Mouse (Mus musculus): Measurements from ENCODE around the gene Blnk. TPM values are rescaled to one million over a fixed set of nuclear protein-coding genes. Genes with fewer than 3 reads are reported as not detected.

Blnk gene
- polyA plus RNA-seq, 1 experiment from 2014 or later: 0.36 TPM

GRCm38 (mm10) chr19:40881700-40882099 is 112.6 kb downstream of the Blnk start:
- ATAC-seq (ENCODE audit: extremely low read depth, insufficient number of reproducible peaks, low FRiP score, low TSS enrichment): no peak

More at GRCm38 (mm10) chr19:40881700-40882099, 112.6 kb downstream of the Blnk start:
- Histone ChIP-seq H3K9ac (no peak overlapping the region), H3K4me2 (no peak overlapping the region), H3K4me3 (no peak overlapping the region), H3K27me3 (replicated peaks) (peaks cover 93% of the 10 kb centered on the region), H3K9me3 (no peaks in the 10 kb centered on the region), H3K27ac (replicated peaks) (no peak overlapping the region), H3K4me1 (no peaks in the 10 kb centered on the region), H3K36me3 (no peaks in the 10 kb centered on the region)
- WGBS: 84% methylated on average over 4 of the region's 4 CpGs

Small RNAs within 50 kb of the gene (microRNA-seq; reads per million reads assigned to microRNA genes)
- not detected for gene Mir8092

Other genes starting within 250 kb of the Blnk start
- gene Cc2d2b, start 245.8 kb downstream of the Blnk start, polyA plus RNA-seq (2015; fragmentation: Nextera tagmentation; extraction: Ambion mirVana): 0.05 TPM in 1 of 2 replicates, not detected in the other
- gene Ccnj, start 163.3 kb downstream of the Blnk start, polyA plus RNA-seq (2015; fragmentation: Nextera tagmentation; extraction: Ambion mirVana): 7.9 and 10.0 TPM in 2 replicates
- 6.1 and 6.3 TPM in 2 replicates for gene Zfp518a, start 99.8 kb downstream of the Blnk start, polyA plus RNA-seq (2015; fragmentation: Nextera tagmentation; extraction: Ambion mirVana)
- gene Dntt, start 34.7 kb upstream of the Blnk start, polyA plus RNA-seq (2015; fragmentation: Nextera tagmentation; extraction: Ambion mirVana): not detected in 2 replicates
- 0.15 and 0.33 TPM in 2 replicates for gene Opalin, start 82.6 kb upstream of the Blnk start, polyA plus RNA-seq (2015; fragmentation: Nextera tagmentation; extraction: Ambion mirVana)
- 0.05 TPM in 1 of 2 replicates, not detected in the other for gene Tll2, start 212.3 kb upstream of the Blnk start, polyA plus RNA-seq (2015; fragmentation: Nextera tagmentation; extraction: Ambion mirVana)